Mouse (Mus musculus) small intestine, adult 2 months (tissue): ENCODE results near the gene Tst. TPM values are rescaled to one million over a fixed set of nuclear protein-coding genes. Genes with fewer than 3 reads are reported as not detected.

Experiments used
- H3K27ac ChIP-seq: fragments of 200-500 bp; 2 replicates; pipeline ENCODE4 v1.5.1; 2012; ENCODE audit warnings: low read depth, low read length, control low read depth, inconsistent platforms; ENCODE audit not compliant: insufficient read depth
- H3K27me3 ChIP-seq: fragments of 200-500 bp; 2 replicates; pipeline ENCODE4 v1.6.1; 2012; ENCODE audit warnings: mild to moderate bottlenecking, moderate library complexity, low read length, inconsistent platforms; ENCODE audit not compliant: control insufficient read depth, insufficient read depth
- H3K36me3 ChIP-seq: fragments of 200-500 bp; 2 replicates; pipeline ENCODE4 v1.6.1; 2012; ENCODE audit warnings: mild to moderate bottlenecking, low read length, control low read depth, inconsistent platforms; ENCODE audit not compliant: control insufficient read depth, insufficient read depth
- H3K4me1 ChIP-seq: fragments of 200-500 bp; 2 replicates; pipeline ENCODE4 v1.6.1; 2012; ENCODE audit warnings: low read length, inconsistent platforms, mixed read lengths; ENCODE audit not compliant: control insufficient read depth, insufficient read depth, insufficient read length
- H3K4me3 ChIP-seq: fragments of 200-500 bp; 2 replicates; pipeline ENCODE4 v1.5.1; 2012; ENCODE audit warnings: low read depth, mild to moderate bottlenecking, control low read depth, inconsistent platforms, low read length, moderate library complexity
- CTCF ChIP-seq: fragments of 200-500 bp; IDR thresholded peaks from 2 replicates; pipeline ENCODE4 v1.5.1; 2012; ENCODE audit warnings: low read depth, mild to moderate bottlenecking, control low read depth, inconsistent platforms, low read length, moderate library complexity, mixed read lengths; ENCODE audit not compliant: insufficient replicate concordance, insufficient read length; ENCODE audit errors: extremely low read depth
- POLR2A ChIP-seq: fragments of 200-500 bp; IDR thresholded peaks from 2 replicates; pipeline ENCODE4 v1.6.1; 2012; ENCODE audit warnings: low read depth, mild to moderate bottlenecking, control low read depth, inconsistent platforms, low read length, moderate library complexity
- WGBS: fragments of 180-500 bp; shearing (Covaris S2); methylation state at CpG from one replicate; pipeline ENCODE4 v1.1.7; 2018; 5-methylcytosine and 5-hydroxymethylcytosine counted together
- polyA plus RNA-seq: library from polyadenylated mRNA; depleted of rRNA; stranded (reverse); fragments of >200 nt; gene quantifications from 2 replicates; pipeline ENCODE4 v1.2.3, GENCODE M21; 2012

Tst gene
- polyA plus RNA-seq, 1 experiment = 17.7 TPM

GRCm38 (mm10) chr15:78378556-78378955 lies 27.2 kb downstream of the Tst start:
- Histone ChIP-seq H3K27me3 (peaks cover 30% of the 10 kb centered on the region), H3K4me3 (no peak overlapping the region), H3K4me1 (no peaks in the 10 kb centered on the region), H3K27ac (no peak overlapping the region), H3K36me3 (no peaks in the 10 kb centered on the region)
- TF ChIP-seq CTCF (no peak), POLR2A (no peak)
- WGBS = 55% methylated on average over 10 of the region's 10 CpGs

DNA sequence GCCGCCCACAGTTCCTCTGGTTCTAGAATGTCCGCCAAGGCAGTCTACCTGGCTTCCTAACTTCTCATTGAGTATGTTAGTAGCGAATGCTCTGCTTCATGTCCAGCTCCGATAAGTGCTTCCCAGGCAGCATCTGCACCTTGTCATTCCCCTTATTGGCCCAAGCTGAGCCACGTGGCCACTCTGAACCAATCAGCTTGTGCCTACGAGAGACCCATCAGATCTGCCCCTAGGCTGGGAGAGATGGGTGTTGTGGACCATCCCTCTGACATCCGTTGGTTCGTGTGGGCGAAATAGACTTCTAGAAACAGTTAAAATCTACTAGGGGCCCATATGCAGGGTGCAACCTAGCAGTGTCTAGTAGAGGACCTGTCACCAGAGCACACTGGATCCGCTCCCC lies 27.8 kb downstream of the Tst start:
- Histone ChIP-seq H3K27me3 (peaks cover 35% of the 10 kb centered on the region), H3K4me3 (no peak overlapping the region), H3K36me3 (no peaks in the 10 kb centered on the region), H3K27ac (no peak overlapping the region), H3K4me1 (no peaks in the 10 kb centered on the region)
- TF ChIP-seq CTCF (no peak), POLR2A (no peak)
- 83% methylated on average over 10 of the region's 10 CpGs for WGBS

GRCm38 (mm10) chr15:78374204-78374603 lies 31.5 kb downstream of the Tst start:
- TF ChIP-seq CTCF (no peak), POLR2A (no peak)
- peaks cover 49% of the 10 kb centered on the region for H3K27me3 ChIP-seq
- no peak overlapping the region for H3K27ac ChIP-seq
- no peak overlapping the region for H3K4me3 ChIP-seq
- no peaks in the 10 kb centered on the region for H3K36me3 ChIP-seq
- H3K4me1 ChIP-seq = no peaks in the 10 kb centered on the region
- 44% methylated on average over 3 of the region's 3 CpGs for WGBS

DNA sequence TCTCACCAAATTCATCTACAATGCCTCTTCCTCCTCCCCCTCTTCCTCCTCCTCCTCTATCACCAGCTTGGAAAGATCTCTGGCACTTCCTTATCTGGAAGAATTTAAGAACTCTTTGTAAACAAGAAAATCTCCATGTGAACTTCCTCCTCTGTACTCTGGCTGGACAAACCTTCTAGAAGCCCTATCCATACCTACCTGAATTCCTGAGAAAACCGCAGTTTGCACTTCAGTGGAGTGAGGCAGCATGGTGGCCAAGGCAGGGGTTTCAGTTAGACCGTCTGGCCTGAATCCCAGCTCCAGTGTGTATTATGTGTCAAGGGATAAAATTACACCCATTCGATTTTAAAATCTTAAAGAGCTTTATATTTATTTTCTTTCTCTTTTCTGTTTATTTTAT lies 32.9 kb downstream of the Tst start:
- Histone ChIP-seq H3K27me3 (peaks cover 53% of the 10 kb centered on the region), H3K36me3 (no peaks in the 10 kb centered on the region), H3K27ac (no peak overlapping the region), H3K4me1 (no peaks in the 10 kb centered on the region), H3K4me3 (no peak overlapping the region)
- TF ChIP-seq POLR2A = no peak
- 48% methylated on average over 3 of the region's 3 CpGs for WGBS

GRCm38 (mm10) chr15:78369641-78370040 lies 36.1 kb downstream of the Tst start:
- no peaks in the 10 kb centered on the region for H3K36me3 ChIP-seq
- peaks cover 51% of the 10 kb centered on the region for H3K27me3 ChIP-seq
- no peaks in the 10 kb centered on the region for H3K4me1 ChIP-seq
- TF ChIP-seq CTCF (no peak), POLR2A (no peak)
- no peak overlapping the region for H3K4me3 ChIP-seq
- no peak overlapping the region for H3K27ac ChIP-seq
- 85% methylated on average over 1 of the region's 1 CpGs for WGBS

DNA sequence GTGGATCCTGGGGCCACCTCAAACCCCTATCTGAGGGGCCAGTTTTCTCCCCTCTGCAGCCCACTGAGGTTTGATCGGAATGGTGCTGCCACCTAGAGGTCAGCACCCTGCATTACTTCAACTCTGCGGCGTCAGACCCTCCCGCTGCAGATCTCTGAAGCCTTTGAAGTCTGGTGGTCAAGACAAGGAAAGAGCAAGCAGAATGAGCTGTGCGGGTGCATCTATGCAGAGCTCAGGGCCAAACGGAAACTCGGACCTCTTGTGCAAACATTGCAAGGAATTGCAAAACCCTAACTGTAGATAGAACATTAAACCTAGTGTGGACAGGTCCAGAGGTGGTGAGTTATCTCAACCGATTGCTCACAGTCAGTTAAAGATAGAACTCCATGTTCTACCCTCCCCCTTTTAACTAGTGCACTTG lies 36.8 kb downstream of the Tst start:
- no peaks in the 10 kb centered on the region for H3K36me3 ChIP-seq
- no peaks in the 10 kb centered on the region for H3K4me1 ChIP-seq
- WGBS = 4% methylated on average over 8 of the region's 8 CpGs
- no peak overlapping the region for H3K4me3 ChIP-seq
- H3K27ac ChIP-seq = no peak overlapping the region
- peaks cover 55% of the 10 kb centered on the region for H3K27me3 ChIP-seq
- TF ChIP-seq POLR2A = no peak
- TF ChIP-seq CTCF = peak; percentile 88; the same call in 1 of the 2 replicates

DNA sequence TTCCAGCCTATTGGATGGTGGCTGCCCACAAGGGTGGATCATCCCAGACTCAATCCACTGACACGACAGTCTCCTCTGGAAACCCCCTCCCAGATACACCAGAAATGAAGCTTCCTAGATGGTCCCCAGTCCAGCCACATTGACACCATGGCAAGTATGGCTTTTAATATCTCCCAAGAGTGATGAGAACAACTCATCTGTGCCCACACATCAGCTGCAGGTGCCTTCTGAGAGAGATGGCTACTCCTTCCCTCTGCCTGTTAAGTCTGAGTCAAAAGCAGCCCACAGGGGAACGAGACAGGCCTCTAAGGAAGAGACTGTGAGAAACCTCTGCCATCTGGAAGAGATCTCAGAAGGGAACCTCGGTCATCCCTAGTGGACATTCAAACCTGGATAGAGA lies 37.9 kb downstream of the Tst start:
- Histone ChIP-seq H3K27ac (no peak overlapping the region), H3K27me3 (peaks cover 59% of the 10 kb centered on the region), H3K36me3 (no peaks in the 10 kb centered on the region), H3K4me3 (no peak overlapping the region), H3K4me1 (no peaks in the 10 kb centered on the region)
- TF ChIP-seq CTCF = no peak
- TF ChIP-seq POLR2A = no peak
- WGBS = 69% methylated on average over 3 of the region's 3 CpGs

- Histone ChIP-seq H3K4me1 (no peaks in the 10 kb centered on the region), H3K36me3 (no peaks in the 10 kb centered on the region), H3K4me3 (no peak overlapping the region), H3K27me3 (peaks cover 62% of the 10 kb centered on the region), H3K27ac (no peak overlapping the region)
- 63% methylated on average over 8 of the region's 8 CpGs for WGBS
- no peak for TF ChIP-seq POLR2A
- no peak for TF ChIP-seq CTCF
These were observed 38.8 kb downstream of the Tst start for GRCm38 (mm10) chr15:78366875-78367274.
